Mouse (Mus musculus) heart, adult 9 months (tissue): ENCODE results near the gene Eif3i.
A peak's percentile ranks its signal among the peaks of the same experiment; 100 is the strongest.

ENCODE experiments used
- DNase-seq, 2 experiments: peaks; one replicate each; pipeline ENCODE4 v3.0.0; 2022; ENCODE audit warnings: low spot score in 2 of 2

The Eif3i gene

GRCm38 (mm10) chr4:129618786-129619691 lies 18.6 kb upstream of the Eif3i start, which contains the start of gene Iqcc:
Gene Iqcc, minus strand, starts transcription at chr4:129619099.
- peak; percentile 97 for DNase-seq

GRCm38 (mm10) chr4:129618031-129618430 lies 17.6 kb upstream of the Eif3i start:
- no peak for DNase-seq

DNA sequence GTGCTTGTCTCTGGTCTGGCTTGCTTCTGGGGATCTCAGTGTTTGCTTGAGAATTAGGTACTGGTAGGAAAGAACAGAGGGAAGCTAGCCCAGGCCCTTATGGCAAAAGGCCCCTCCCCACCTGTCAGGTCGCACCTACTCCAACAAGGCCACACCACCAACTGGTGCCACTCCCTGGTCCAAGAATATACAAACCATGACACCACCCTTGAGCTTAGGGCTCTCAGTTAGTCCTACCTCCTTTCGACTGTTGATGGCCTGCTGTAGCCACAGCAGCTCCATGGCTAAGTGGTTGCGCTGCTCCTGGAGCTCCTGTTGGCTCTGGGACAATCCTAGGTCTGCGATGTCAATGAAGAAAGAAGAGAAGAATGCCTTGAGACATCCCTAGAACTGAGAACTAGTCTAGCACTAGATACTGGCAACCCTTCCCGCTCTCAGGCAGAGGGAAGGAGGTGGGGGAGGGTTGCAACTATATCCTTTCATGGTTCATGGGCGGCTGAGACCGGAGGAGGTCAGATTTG lies 16.7 kb upstream of the Eif3i start:
- no peak for DNase-seq

DNA sequence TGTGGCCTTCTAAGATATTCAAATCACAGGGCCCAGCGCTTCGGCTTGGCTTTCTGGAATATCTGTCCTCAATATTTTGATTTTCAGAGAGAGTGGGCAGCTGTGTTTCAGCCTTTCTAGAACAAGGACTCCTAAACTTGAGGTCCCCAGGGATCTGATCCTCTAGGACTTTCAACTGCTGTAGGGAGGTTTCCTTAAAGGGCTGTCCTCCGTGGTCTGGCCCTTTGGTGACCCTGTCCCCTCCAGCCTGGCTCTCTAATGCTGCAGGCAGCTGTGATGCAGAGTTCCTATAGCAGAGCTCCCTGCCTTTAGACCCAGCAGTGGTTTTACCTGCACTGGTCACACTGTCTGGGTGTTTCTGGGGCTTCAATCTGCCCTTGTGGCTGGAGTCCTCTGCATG lies 16.2 kb upstream of the Eif3i start:
- no peak for DNase-seq

GRCm38 (mm10) chr4:129615801-129616290 lies 15.4 kb upstream of the Eif3i start:
- DNase-seq, result no peak

DNA sequence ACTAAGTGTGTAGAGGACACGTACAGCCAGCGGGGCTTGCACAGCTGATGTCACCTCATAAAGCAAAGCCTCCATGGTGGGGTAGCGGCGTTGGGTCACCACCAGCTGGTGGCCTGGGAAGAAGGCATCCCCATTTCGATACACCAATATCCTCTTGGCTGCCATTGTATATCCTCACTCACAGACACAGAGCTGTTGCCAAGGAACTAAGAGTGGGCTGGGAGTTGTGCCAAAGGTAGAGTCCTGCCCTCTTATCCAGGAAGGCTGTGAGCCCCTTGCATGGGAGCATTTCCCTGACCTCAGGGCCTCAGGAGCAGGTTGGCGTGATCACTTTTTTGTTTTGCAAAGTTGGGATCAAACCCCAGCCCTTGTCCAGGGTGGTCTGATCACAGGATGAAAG lies 13.6 kb upstream of the Eif3i start, which contains the start of gene Dcdc2b:
Gene Dcdc2b (minus strand): TSS at position 165 of the 400 bp plus-strand sequence.
- DNase-seq, result peak in 1 of 2 experiments; percentile 58

- DNase-seq, result no peak
Measured at GRCm38 (mm10) chr4:129610472-129610871, 10.0 kb upstream of the Eif3i start.

DNA sequence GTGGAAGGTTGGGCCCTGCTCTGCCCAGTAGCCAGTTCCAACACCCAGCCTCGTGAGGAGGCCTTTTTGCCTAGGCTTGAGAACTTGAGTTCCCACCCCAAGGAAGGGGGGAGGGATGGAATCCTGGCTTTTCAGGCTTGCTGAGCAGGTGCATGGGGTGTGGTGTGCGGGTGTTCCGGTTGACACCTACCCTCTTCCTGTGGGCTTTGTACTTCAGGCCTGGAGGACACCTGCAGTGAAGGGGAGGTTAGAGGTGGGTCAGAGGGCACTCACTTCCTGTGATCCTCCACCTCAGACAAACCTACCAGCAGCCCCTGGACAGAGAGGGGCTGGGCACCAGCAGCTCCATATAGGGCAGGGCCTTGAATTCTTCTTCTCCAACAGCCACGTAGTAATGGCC lies 9.6 kb upstream of the Eif3i start:
- no peak for DNase-seq

GRCm38 (mm10) chr4:129609139-129609631 lies 8.7 kb upstream of the Eif3i start:
- DNase-seq, result no peak

DNA sequence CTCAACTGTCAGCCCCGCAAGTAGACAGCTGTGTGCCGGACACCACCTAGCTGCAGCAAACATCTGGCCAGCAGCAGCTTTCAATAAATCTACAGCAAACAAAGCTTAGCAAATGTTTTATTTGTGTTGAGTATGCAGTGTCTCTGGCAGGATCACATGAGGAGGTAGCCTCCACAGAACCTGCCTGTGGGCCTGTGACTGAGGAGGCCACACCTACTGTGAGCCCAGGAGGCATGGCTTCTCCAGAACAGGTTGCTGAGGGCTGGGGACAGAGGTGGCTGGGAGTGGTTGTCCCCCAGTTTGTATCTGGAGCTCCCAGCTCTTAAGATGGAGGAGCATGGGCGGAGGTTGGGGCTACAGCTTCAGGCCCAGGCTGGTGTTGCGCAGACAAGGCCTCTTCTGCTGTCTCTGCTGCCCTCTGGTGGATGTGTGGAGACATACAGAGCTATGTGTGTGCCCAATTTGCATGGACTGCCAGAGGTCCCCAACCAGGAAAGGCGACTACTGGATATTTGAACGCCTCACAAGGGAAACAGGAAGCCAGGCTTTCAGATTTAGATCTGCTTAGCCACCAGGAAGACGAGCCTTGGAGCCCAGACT lies 8.1 kb upstream of the Eif3i start:
- DNase-seq, result peak; percentile 73 to 77

DNA sequence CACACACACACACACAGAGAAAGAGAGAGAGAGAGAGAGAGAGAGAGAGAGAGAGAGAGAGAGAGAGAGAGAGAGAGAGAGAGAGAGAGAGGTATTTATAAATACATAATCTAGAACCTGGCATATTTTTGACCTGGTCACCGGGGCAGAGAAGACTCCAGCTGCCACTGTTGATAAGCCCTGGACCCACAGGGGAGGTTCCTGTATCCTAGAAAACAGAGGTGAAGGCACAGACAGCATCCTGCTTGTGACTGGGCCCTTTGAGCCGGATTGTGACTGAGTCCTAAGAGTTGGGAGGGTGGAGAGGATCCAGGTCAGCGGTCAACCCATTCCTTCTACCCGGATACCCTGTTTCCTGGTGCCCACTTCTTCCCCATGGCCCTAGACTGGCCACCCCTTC lies 11.6 kb downstream of the Eif3i start:
- no peak for DNase-seq

GRCm38 (mm10) chr4:129586943-129587342 lies 13.5 kb downstream of the Eif3i start:
- no peak for DNase-seq

- no peak for DNase-seq
Measured at GRCm38 (mm10) chr4:129585773-129586172, 14.7 kb downstream of the Eif3i start.

DNA sequence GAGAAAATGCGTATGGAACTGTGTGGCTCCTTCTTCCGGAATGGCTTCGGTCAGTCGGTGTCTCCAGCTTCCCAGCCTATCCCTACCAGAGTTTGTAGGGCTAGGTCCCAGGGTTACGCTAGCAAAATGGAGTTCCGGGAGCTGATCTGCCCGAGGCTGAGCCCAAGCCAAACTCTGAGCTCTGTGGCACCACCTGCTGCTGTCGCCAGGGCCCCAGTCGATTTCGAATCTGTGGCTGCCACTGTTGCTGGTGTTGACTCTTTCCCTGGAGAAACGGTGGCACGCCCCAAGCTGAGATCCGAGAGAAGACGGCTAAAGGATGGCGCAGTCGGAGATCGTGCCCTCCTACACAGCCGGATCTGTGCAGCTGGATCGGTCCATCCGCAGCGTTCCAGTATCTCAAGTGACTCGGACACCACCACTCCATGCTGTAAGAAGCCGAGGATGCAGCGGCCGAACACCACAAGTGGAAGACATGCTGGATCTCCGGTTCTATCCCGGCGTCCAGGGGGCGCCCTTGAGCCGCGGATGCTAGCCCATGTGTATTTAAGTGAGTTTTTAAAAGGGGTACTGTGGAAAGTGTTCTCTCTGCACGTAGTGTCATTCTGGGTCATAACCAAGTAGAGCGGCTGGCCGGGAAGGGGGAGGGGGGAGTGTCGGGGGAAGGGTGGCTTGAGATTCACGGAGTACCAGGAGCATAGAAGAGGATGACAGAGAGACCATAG lies 15.4 kb downstream of the Eif3i start:
- DNase-seq, result peak; percentile 74 to 83

DNA sequence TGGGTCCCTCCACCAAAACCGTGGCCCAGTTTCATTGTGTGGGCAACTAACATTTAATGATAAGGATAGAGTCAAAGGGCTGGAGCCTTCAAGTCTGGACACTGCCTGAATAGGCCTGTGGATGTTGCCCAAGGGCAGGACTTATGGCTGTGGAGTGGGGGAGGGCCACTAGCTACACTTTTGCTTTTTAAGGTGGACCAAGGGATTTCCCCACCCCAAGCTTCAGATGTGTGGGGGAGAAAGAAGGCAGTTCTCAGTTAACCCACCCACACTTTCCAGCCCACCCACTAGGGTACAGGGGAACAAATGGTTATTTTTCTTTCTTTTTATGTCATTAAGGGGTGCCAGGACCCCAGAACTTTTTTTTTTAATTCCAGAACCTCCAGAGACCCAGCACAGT lies 16.1 kb downstream of the Eif3i start:
- no peak for DNase-seq

DNA sequence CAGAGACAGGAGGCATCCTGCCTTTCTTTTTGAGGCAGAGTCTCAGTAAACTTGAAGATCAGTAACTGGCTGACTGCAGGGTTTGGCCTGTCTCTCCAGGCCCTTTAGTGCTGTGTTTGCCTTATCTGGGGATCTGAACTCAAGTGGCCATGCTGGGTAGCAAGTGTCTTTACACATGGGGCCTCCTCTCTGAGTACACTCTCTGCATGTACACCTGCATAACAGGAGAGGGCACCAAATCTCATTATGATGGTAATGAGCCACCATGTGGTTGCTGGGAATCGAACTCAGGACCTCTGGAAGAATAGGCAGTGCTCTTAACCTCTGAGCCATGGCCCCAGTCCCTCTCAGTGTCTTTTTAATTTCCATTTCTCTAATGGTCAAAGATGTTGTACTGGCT lies 18.2 kb downstream of the Eif3i start:
- no peak for DNase-seq

- DNase-seq, result no peak
Measured at GRCm38 (mm10) chr4:129580347-129580746, 20.1 kb downstream of the Eif3i start.

GRCm38 (mm10) chr4:129578466-129578865 lies 22.0 kb downstream of the Eif3i start, which contains the start of gene Fam167b:
Gene Fam167b, minus strand, starts transcription at chr4:129578549.
- DNase-seq, result peak; percentile 38 to 59

- no peak for DNase-seq
Measured at GRCm38 (mm10) chr4:129577688-129578087, 22.8 kb downstream of the Eif3i start.

DNA sequence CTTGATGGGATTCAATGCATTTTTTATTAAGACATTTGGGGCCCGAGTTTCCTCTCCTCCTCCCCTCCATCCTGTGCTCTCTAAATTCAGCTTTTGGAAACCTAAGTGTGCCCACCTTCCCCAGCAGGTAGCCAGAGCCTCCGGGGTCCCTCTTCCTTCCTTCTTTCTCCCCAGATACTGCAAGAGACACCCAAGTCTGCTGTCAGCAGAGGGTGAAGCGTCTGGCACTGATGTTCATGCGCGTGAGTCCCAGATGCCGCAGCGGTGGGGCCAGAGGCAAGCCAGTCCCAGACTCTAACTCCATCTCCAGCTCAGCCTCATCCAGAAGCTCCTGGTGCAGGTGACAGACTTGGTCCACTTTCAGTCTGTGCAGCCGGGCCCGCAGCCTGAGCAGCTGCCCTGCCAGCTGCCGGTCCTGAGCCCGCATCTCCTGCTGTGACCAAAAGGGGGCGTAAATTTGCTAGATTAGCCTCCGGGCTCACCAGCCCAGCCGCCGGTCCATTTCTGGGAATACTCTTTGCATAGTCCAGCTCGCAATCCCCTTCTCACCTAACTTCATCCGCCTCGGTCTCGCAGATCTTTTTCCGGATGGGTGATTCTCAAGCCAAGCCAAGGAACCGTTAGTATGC lies 23.5 kb downstream of the Eif3i start:
- DNase-seq, result peak; percentile 38 to 43

DNA sequence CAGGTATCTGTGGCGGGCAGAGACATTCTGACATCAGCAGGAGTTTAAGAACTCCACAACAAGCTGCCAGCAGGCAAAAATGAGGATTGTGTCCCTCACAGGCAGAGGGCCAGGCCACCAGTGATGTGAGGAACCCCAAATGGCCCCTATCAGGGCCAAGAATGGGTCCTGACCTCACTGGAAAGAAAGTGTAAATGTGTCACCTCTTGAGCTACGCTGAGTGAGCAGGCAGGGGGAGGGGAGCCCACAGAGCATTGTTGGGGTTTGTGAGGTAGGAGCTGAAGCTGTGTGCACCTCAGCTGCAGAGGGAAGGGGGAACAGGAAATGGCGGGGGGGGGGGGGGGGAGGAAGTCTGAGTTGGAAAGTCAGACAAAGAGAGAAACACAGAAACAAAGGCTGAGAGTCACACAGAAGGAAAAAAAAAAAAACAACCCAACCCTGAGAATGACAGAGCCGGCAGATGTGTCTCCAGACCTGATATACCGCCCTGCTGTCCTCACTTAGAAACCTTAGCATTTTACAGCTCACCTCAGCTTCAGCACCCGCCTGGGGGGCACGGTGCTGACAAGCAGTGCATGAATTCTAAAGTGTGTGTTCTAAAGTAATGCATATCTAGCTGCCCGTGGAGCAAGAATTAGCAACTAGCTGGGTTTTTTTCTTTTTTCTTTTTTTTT lies 25.1 kb downstream of the Eif3i start:
- DNase-seq, result peak in 1 of 2 experiments; percentile 20
